Mouse (Mus musculus) gastrocnemius, adult 2 months (tissue): ENCODE data around the gene Drap1. TPM values are rescaled to one million over a fixed set of nuclear protein-coding genes. Genes with fewer than 3 reads are reported as not detected.

Experiments
- DNase-seq: peaks from one replicate; pipeline ENCODE4 v3.0.0; 2022
- H3K27ac ChIP-seq: fragments of 200-600 bp; 2 replicates; pipeline ENCODE4 v1.8.1; 2022; ENCODE audit warnings: mild to moderate bottlenecking
- H3K4me3 ChIP-seq: fragments of 200-600 bp; 2 replicates; pipeline ENCODE4 v1.8.1; 2022; ENCODE audit warnings: mild to moderate bottlenecking, moderate library complexity
- CTCF ChIP-seq: fragments of 200-600 bp; IDR thresholded peaks from 2 replicates; pipeline ENCODE4 v1.8.1; 2022; ENCODE audit warnings: antibody characterized with exemption, mild to moderate bottlenecking, moderate library complexity
- intact Hi-C: fragments of 180-260 bp; cut with DNase I; formaldehyde crosslinking; loops from one replicate; pipeline ENCODE4 v1.15.1; 2025
- long read RNA-seq, 2 experiments: library from polyadenylated mRNA; stranded (forward); transcript quantifications; one replicate each; pipeline ENCODE4 v2.0.0; 2021
- total RNA-seq, 2 experiments: library from RNA; stranded (reverse); gene quantifications; 2 replicates each; pipeline ENCODE4 v1.2.3; 2021

Gene Drap1
- 100 to 1,000 TPM; 503 to 688 TPM for total RNA-seq
- long read RNA-seq, experiment 1, transcript Drap1-203 (7 exons, 939 nt), result minor isoform, 31 of 572 reads
- long read RNA-seq, experiment 1, transcript Drap1-209 (6 exons, 734 nt), result minor isoform, 8 of 572 reads
- long read RNA-seq, experiment 1, transcript Drap1-201 (7 exons, 992 nt), result major isoform, 476 of 572 reads
- long read RNA-seq, experiment 1, partial matches to known transcripts, result 45 of 572 reads
- long read RNA-seq, experiment 1, other reads (novel, unspliced or antisense), result 7 of 572 reads
- long read RNA-seq, experiment 2, transcript Drap1-204 (3 exons, 674 nt), result minor isoform, 6 of 754 reads
- long read RNA-seq, experiment 2, transcript Drap1-209 (6 exons, 734 nt), result minor isoform, 13 of 754 reads
- long read RNA-seq, experiment 2, transcript Drap1-203 (7 exons, 939 nt), result minor isoform, 43 of 754 reads
- long read RNA-seq, experiment 2, transcript Drap1-201 (7 exons, 992 nt), result major isoform, 624 of 754 reads
- long read RNA-seq, experiment 2, partial matches to known transcripts, result 60 of 754 reads
- long read RNA-seq, experiment 2, other reads (novel, unspliced or antisense), result 7 of 754 reads

DNA sequence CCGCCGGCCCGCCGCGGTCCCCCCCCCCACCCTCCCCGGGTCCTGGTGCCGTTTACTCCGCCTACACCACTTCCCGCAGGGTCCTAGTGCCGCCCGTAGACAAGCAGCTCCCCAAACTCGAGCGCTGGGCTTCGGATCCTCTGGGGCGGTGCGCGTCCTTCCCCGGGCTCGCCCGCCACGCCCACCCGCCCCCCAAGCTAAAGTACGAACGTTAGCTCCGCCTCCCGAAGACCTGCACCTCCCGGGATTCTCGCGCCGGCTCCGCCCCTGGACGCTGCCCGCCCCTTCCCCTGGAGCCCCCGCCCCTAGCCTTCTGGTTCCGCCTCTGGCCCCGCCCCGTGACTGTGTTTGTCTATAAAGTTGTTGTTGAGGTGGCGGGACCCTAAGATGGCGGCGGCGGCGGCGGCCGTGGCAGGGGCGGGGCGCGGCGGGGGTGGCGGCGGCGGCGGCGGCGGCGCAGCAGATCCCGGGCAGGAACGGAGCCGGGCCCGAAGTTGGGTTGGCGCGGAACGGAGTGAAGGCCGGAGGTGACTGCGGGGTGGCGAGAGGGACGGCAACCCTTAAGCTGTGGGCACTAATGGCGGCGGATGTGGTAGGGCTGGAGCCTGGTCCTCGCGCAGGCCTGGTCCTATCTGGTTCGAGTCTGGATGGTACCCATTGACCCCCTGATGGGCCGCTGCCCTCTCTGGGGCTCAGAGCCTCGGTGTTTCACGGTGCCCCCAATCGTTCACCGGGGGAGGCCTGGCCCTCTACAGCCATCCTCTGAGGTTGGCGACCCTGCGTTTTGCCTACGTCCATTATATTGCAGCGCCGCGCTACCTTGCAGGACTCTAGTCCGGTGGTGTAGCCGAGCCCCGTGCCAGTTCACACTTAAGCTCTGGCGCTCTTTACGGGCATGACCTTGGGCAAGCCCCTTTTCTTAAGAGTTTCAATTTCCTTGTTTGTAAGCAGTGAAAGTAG lies at the start of gene Drap1, which contains the start of gene AI837181:
TSS of gene Drap1 (minus strand) at position 198 of the 960 bp plus-strand sequence.
TSS of gene AI837181 (plus strand) at position 363 of the 960 bp plus-strand sequence.
- peak within 1 kb of the TSS; percentile 99 for H3K4me3 ChIP-seq
- no peak for TF ChIP-seq CTCF
- intact Hi-C loops, result loop anchor here (2.0 kb wide), 2 partner anchors 16 to 64 kb away; partner anchors contain the start of gene Mus81
- peak; percentile 98 for DNase-seq
- H3K27ac ChIP-seq, result peak within 1 kb of the TSS; percentile 98

GRCm38 (mm10) chr19:5473720-5474119 lies 48.9 kb upstream of the Drap1 start, which contains the start of gene Efemp2:
Gene Efemp2 (plus strand): TSS chr19:5473954.
- H3K27ac ChIP-seq, result peak within 1 kb of the TSS; percentile 80
- peak within 1 kb of the TSS; percentile 78 for H3K4me3 ChIP-seq
- intact Hi-C loops, result no loop called here
- no peak for TF ChIP-seq CTCF
- peak; percentile 88 for DNase-seq

GRCm38 (mm10) chr19:5472857-5473256 lies 48.1 kb upstream of the Drap1 start:
- Histone ChIP-seq H3K27ac (no peak overlapping the region), H3K4me3 (no peak overlapping the region)
- DNase-seq, result no peak
- intact Hi-C loops, result no loop called here
- peak; percentile 44 for TF ChIP-seq CTCF

DNA sequence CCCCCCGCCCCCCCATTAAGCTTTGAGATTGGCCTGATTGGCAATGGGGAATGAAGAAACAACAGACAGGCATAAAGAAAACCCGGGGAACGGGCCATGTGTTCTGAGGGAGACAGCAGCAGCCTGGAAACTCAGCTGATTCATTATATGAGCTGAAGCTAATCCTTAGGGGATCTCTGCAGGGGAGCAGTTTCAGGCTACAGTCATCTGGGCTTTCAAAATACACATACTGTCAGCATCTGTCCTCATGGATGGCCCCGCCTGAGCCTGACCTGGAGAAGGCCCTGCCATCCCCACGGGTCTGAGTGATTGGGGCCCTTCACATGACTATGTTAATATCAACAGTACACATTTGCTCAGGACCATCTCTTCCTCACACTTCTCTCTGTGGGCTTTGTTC lies 47.1 kb upstream of the Drap1 start:
- intact Hi-C loops, result no loop called here
- no peak overlapping the region for H3K27ac ChIP-seq
- no peak for TF ChIP-seq CTCF
- no peak for DNase-seq
- H3K4me3 ChIP-seq, result no peak overlapping the region

GRCm38 (mm10) chr19:5468374-5468773 lies 43.6 kb upstream of the Drap1 start, which contains the start of gene Ctsw:
Gene Ctsw (minus strand): TSS chr19:5468507.
- H3K4me3 ChIP-seq, result no peak within 1 kb of the TSS
- DNase-seq, result no peak
- intact Hi-C loops, result no loop called here
- TF ChIP-seq CTCF, result no peak
- H3K27ac ChIP-seq, result no peak within 1 kb of the TSS

- Histone ChIP-seq H3K27ac (no peak overlapping the region), H3K4me3 (no peak overlapping the region)
- TF ChIP-seq CTCF, result no peak
- no peak for DNase-seq
- intact Hi-C loops, result no loop called here
Measured at GRCm38 (mm10) chr19:5466916-5467500, 42.2 kb upstream of the Drap1 start.

GRCm38 (mm10) chr19:5465037-5465436 lies 40.3 kb upstream of the Drap1 start:
- intact Hi-C loops, result no loop called here
- Histone ChIP-seq H3K27ac (no peak overlapping the region), H3K4me3 (no peak overlapping the region)
- DNase-seq, result no peak
- TF ChIP-seq CTCF, result no peak

GRCm38 (mm10) chr19:5463791-5464562 lies 39.2 kb upstream of the Drap1 start:
- peak; percentile 59 for DNase-seq
- H3K27ac ChIP-seq, result peak overlapping the region; percentile 58
- intact Hi-C loops, result loop anchor here (2.0 kb wide), 1 partner anchor 23 kb away; no protein-coding TSS in a partner anchor
- H3K4me3 ChIP-seq, result peak overlapping the region; percentile 34
- TF ChIP-seq CTCF, result peak; percentile 93

- Histone ChIP-seq H3K4me3 (no peak overlapping the region), H3K27ac (no peak overlapping the region)
- no peak for DNase-seq
- intact Hi-C loops, result loop anchor here (2.0 kb wide), 1 partner anchor 24 kb away; no protein-coding TSS in a partner anchor
- no peak for TF ChIP-seq CTCF
Measured at GRCm38 (mm10) chr19:5463212-5463611, 38.4 kb upstream of the Drap1 start.

- intact Hi-C loops, result no loop called here
- DNase-seq, result no peak
- Histone ChIP-seq H3K27ac (peak overlapping the region; percentile 94; the same call in 1 of the 2 replicates), H3K4me3 (peak overlapping the region; percentile 89)
- TF ChIP-seq CTCF, result no peak
Measured at GRCm38 (mm10) chr19:5461411-5461810, 36.6 kb upstream of the Drap1 start.

- TF ChIP-seq CTCF, result no peak
- Histone ChIP-seq H3K27ac (peak within 1 kb of the TSS; percentile 94), H3K4me3 (peak within 1 kb of the TSS; percentile 89)
- DNase-seq, result peak; percentile 92
- intact Hi-C loops, result no loop called here
Measured at GRCm38 (mm10) chr19:5460465-5460911, 35.7 kb upstream of the Drap1 start, which contains the start of gene Fibp. Gene Fibp (plus strand): TSS chr19:5460615.
